Mouse (Mus musculus) olfactory bulb, adult 2 months (tissue): ENCODE measurements around the gene Knop1. TPM values are rescaled to one million over a fixed set of nuclear protein-coding genes. Genes with fewer than 3 reads are reported as not detected.
A peak's percentile ranks its signal among the peaks of the same experiment; 100 is the strongest.

Experiments used
- H3K27ac ChIP-seq: fragments of 200-500 bp; 2 replicates; pipeline ENCODE4 v1.5.1; 2012; ENCODE audit warnings: low read depth, low read length; ENCODE audit not compliant: insufficient read depth
- H3K4me1 ChIP-seq: fragments of 200-500 bp; 2 replicates; pipeline ENCODE4 v1.6.1; 2012; ENCODE audit warnings: low read length; ENCODE audit not compliant: control insufficient read depth, insufficient read depth
- H3K4me3 ChIP-seq: fragments of 200-500 bp; 2 replicates; pipeline ENCODE4 v1.5.1; 2012; ENCODE audit warnings: mild to moderate bottlenecking, low read depth, low read length, moderate library complexity; ENCODE audit not compliant: insufficient read depth
- CTCF ChIP-seq: fragments of 200-500 bp; IDR thresholded peaks from 2 replicates; pipeline ENCODE4 v1.5.1; 2012; ENCODE audit warnings: low read depth, mild to moderate bottlenecking, low read length, moderate library complexity; ENCODE audit not compliant: insufficient read depth
- POLR2A ChIP-seq: fragments of 200-500 bp; IDR thresholded peaks from 2 replicates; pipeline ENCODE4 v1.6.1; 2012; ENCODE audit warnings: mild to moderate bottlenecking, low read depth, low read length, moderate library complexity; ENCODE audit not compliant: insufficient read depth
- WGBS: fragments of 180-500 bp; shearing (Covaris S2); methylation state at CpG from one replicate; pipeline ENCODE4 v1.1.7; 2018; 5-methylcytosine and 5-hydroxymethylcytosine counted together
- polyA plus RNA-seq: library from polyadenylated mRNA; stranded (reverse); fragments of >200 nt; gene quantifications from 2 replicates; pipeline ENCODE4 v1.2.4, GENCODE M21; 2012; ENCODE audit warnings: low replicate concordance; ENCODE audit not compliant: missing spikeins, insufficient read depth, insufficient read length

Gene Knop1
- polyA plus RNA-seq, 1 experiment, result not detected

GRCm38 (mm10) chr7:118884969-118885368, 28.9 kb upstream of the Knop1 start:
- peaks cover 30% of the 10 kb centered on the region for H3K4me1 ChIP-seq
- peak overlapping the region; percentile 46 for H3K27ac ChIP-seq
- H3K4me3 ChIP-seq, result no peak overlapping the region
- WGBS, result 49% methylated on average over 4 of the region's 4 CpGs
- TF ChIP-seq CTCF, result no peak
- TF ChIP-seq POLR2A, result no peak

- Histone ChIP-seq H3K4me3 (no peak overlapping the region), H3K4me1 (peaks cover 26% of the 10 kb centered on the region), H3K27ac (no peak overlapping the region)
- WGBS, result 87% methylated on average over 4 of the region's 4 CpGs
- TF ChIP-seq CTCF, result no peak
- TF ChIP-seq POLR2A, result no peak
Measured at GRCm38 (mm10) chr7:118883957-118884356, 27.9 kb upstream of the Knop1 start.

GRCm38 (mm10) chr7:118879466-118880029, 23.5 kb upstream of the Knop1 start:
- H3K4me3 ChIP-seq, result no peak overlapping the region
- 58% methylated on average over 3 of the region's 3 CpGs for WGBS
- TF ChIP-seq CTCF (no peak), POLR2A (no peak)
- H3K4me1 ChIP-seq, result peaks cover 19% of the 10 kb centered on the region
- H3K27ac ChIP-seq, result peak overlapping the region; percentile 2; the same call in 1 of the 2 replicates

GRCm38 (mm10) chr7:118865362-118865761, 9.3 kb upstream of the Knop1 start:
- no peak overlapping the region for H3K27ac ChIP-seq
- H3K4me3 ChIP-seq, result no peak overlapping the region
- H3K4me1 ChIP-seq, result no peaks in the 10 kb centered on the region
- WGBS, result 85% methylated on average over 2 of the region's 2 CpGs
- TF ChIP-seq CTCF (no peak), POLR2A (no peak)

- no peak for TF ChIP-seq CTCF
- no peak for TF ChIP-seq POLR2A
- Histone ChIP-seq H3K4me3 (no peak overlapping the region), H3K27ac (no peak overlapping the region), H3K4me1 (peaks cover 2% of the 10 kb centered on the region)
- WGBS, result 78% methylated on average over 1 of the region's 1 CpGs
Measured at GRCm38 (mm10) chr7:118858640-118859039, 2.6 kb upstream of the Knop1 start.

GRCm38 (mm10) chr7:118855171-118855876, 730 bp downstream of the Knop1 start, which contains the start of gene Iqck:
TSS of gene Iqck (plus strand) at chr7:118855752.
- WGBS, result under 1% methylated on average over 57 of the region's 57 CpGs
- Histone ChIP-seq H3K27ac (peak within 1 kb of the TSS; percentile 4), H3K4me1 (peaks cover 24% of the 10 kb centered on the region), H3K4me3 (peak within 1 kb of the TSS; percentile 50)
- 0 out of 2 replicates have a peak, but pooled peaks have one; percentile 29 for TF ChIP-seq POLR2A
- 0 out of 2 replicates have a peak, but pooled peaks have one; percentile 4 for TF ChIP-seq CTCF

GRCm38 (mm10) chr7:118854606-118855005, 1.4 kb downstream of the Knop1 start:
- Histone ChIP-seq H3K4me1 (peaks cover 30% of the 10 kb centered on the region), H3K4me3 (peak overlapping the region; percentile 50), H3K27ac (no peak overlapping the region)
- TF ChIP-seq POLR2A, result no peak
- TF ChIP-seq CTCF, result no peak
- WGBS, result 4% methylated on average over 3 of the region's 3 CpGs

- TF ChIP-seq CTCF (no peak), POLR2A (no peak)
- H3K27ac ChIP-seq, result no peak overlapping the region
- no peak overlapping the region for H3K4me3 ChIP-seq
- WGBS, result 66% methylated on average over 4 of the region's 4 CpGs
- H3K4me1 ChIP-seq, result peaks cover 33% of the 10 kb centered on the region
Measured at GRCm38 (mm10) chr7:118852611-118853010, 3.4 kb downstream of the Knop1 start.

- 65% methylated on average over 7 of the region's 7 CpGs for WGBS
- Histone ChIP-seq H3K4me3 (no peak overlapping the region), H3K4me1 (peaks cover 33% of the 10 kb centered on the region), H3K27ac (no peak overlapping the region)
- TF ChIP-seq CTCF (no peak), POLR2A (no peak)
Measured at GRCm38 (mm10) chr7:118851571-118851970, 4.5 kb downstream of the Knop1 start.

- no peak for TF ChIP-seq POLR2A
- no peak for TF ChIP-seq CTCF
- no peak overlapping the region for H3K4me3 ChIP-seq
- no peak overlapping the region for H3K27ac ChIP-seq
- peaks cover 33% of the 10 kb centered on the region for H3K4me1 ChIP-seq
- 29% methylated on average over 9 of the region's 9 CpGs for WGBS
Measured at GRCm38 (mm10) chr7:118850676-118851290, 5.3 kb downstream of the Knop1 start.
